ENCODE assay signal across 7 mouse cellular contexts in the genomic region with DNA sequence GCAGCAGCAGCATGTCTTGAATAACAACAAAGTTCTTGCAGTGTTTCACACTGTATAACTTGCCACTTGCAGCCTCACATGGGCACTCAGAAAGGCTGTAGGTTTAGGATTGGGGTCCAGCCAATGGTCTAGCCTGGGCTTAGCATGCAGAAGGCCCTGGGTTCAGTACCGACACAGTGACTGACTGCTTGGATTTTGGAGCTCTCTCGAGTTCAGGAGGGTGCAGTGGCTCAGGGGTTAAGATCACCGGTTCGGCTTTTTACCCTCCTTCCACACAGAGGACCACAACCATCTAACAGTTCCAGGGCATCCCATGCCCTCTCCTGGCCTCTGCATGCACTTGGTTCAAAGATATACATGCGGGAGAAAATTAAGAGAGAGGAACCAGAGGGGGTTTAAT. TPM values are rescaled to one million over a fixed set of nuclear protein-coding genes. Genes with fewer than 3 reads are reported as not detected.
DNase-seq lines count a peak whose midpoint lies in the region; ATAC-seq lines count a peak whose summit lies in the region.

No protein-coding gene starts in this region.

- H3K9ac ChIP-seq in forebrain, embryonic 13.5 days: peak overlapping the region; percentile 93
- H3K9ac ChIP-seq in limb, embryonic 13.5 days: peak overlapping the region; percentile 95
- peak overlapping the region; percentile 82; the same call in 1 of the 2 replicates for H3K9ac ChIP-seq in stomach, embryonic 15.5 days

- H3K4me2 ChIP-seq in forebrain, embryonic 13.5 days: peak overlapping the region; percentile 96
- H3K4me2 ChIP-seq in limb, embryonic 13.5 days (replicated peaks): peak overlapping the region; percentile 99
- peak overlapping the region; percentile 88 for H3K4me2 ChIP-seq in stomach, embryonic 15.5 days

- 25% methylated on average over 5 of the region's 5 CpGs for WGBS in forebrain, embryonic 13.5 days
- 22% methylated on average over 5 of the region's 5 CpGs for WGBS in limb, embryonic 13.5 days
- WGBS in stomach, embryonic 15.5 days: 26% methylated on average over 5 of the region's 5 CpGs

- DNase-seq in adipocyte (ENCODE audit: low spot score): no peak
- no peak for DNase-seq in right cerebral cortex, adult 18-20 months

- no peaks in the 10 kb centered on the region for H3K9me3 ChIP-seq in megakaryocyte, embryonic 14.5 days
- H3K9me3 ChIP-seq in forebrain, embryonic 13.5 days (replicated peaks): no peaks in the 10 kb centered on the region
- no peaks in the 10 kb centered on the region for H3K9me3 ChIP-seq in limb, embryonic 13.5 days
- H3K9me3 ChIP-seq in stomach, embryonic 15.5 days: no peaks in the 10 kb centered on the region

- no peaks in the 10 kb centered on the region for H3K27me3 ChIP-seq in megakaryocyte, embryonic 14.5 days (replicated peaks)
- no peaks in the 10 kb centered on the region for H3K27me3 ChIP-seq in forebrain, embryonic 13.5 days
- H3K27me3 ChIP-seq in limb, embryonic 13.5 days: no peaks in the 10 kb centered on the region
- H3K27me3 ChIP-seq in stomach, embryonic 15.5 days (replicated peaks): no peaks in the 10 kb centered on the region

- peaks cover 42% of the 10 kb centered on the region for H3K36me3 ChIP-seq in megakaryocyte, embryonic 14.5 days (replicated peaks; ENCODE audit: low read length)
- H3K36me3 ChIP-seq in forebrain, embryonic 13.5 days (ENCODE audit: poor library complexity, severe bottlenecking): peaks cover 22% of the 10 kb centered on the region
- peaks cover 32% of the 10 kb centered on the region for H3K36me3 ChIP-seq in limb, embryonic 13.5 days
- peaks cover 3% of the 10 kb centered on the region; the same call in 1 of the 2 replicates for H3K36me3 ChIP-seq in stomach, embryonic 15.5 days

- no peak for ATAC-seq in megakaryocyte, adult 5-6 weeks (ENCODE audit: poor library complexity, severe bottlenecking)
- no peak for ATAC-seq in forebrain, embryonic 13.5 days
- no peak for ATAC-seq in limb, embryonic 13.5 days (ENCODE audit: low FRiP score, low read depth)
- ATAC-seq in stomach, embryonic 15.5 days (ENCODE audit: insufficient read depth, low FRiP score, low read depth): no peak

- H3K27ac ChIP-seq in forebrain, embryonic 13.5 days: peak overlapping the region; percentile 97; the same call in 1 of the 2 replicates
- H3K27ac ChIP-seq in limb, embryonic 13.5 days: no peak overlapping the region; the same call in 1 of the 2 replicates
- peak overlapping the region; percentile 97; the same call in 1 of the 2 replicates for H3K27ac ChIP-seq in stomach, embryonic 15.5 days

- H3K4me3 ChIP-seq in megakaryocyte, embryonic 14.5 days (replicated peaks): peak overlapping the region; percentile 99
- H3K4me3 ChIP-seq in forebrain, embryonic 13.5 days: peak overlapping the region; percentile 88
- H3K4me3 ChIP-seq in limb, embryonic 13.5 days: peak overlapping the region; percentile 88
- H3K4me3 ChIP-seq in stomach, embryonic 15.5 days (replicated peaks): peak overlapping the region; percentile 73

- peaks cover 57% of the 10 kb centered on the region for H3K4me1 ChIP-seq in megakaryocyte, embryonic 14.5 days
- peaks cover 33% of the 10 kb centered on the region for H3K4me1 ChIP-seq in forebrain, embryonic 13.5 days
- peaks cover 35% of the 10 kb centered on the region for H3K4me1 ChIP-seq in limb, embryonic 13.5 days
- H3K4me1 ChIP-seq in stomach, embryonic 15.5 days: peaks cover 25% of the 10 kb centered on the region

RNA-seq across cellular contexts. Expression of gene Pgls, which starts 1.0 kb away (rescaled TPM):
- 330 and 634 TPM in 2 replicates for polyA plus RNA-seq in megakaryocyte, embryonic 14.5 days (2012; ENCODE audit: insufficient read depth, low replicate concordance)
- 65.1 and 73.6 TPM in 2 replicates for total RNA-seq in megakaryocyte, adult 5-6 weeks (2015)
- 50.5 and 78.3 TPM in 2 replicates for total RNA-seq in megakaryocyte, adult 5-6 weeks (2017)
- 201 and 206 TPM in 2 replicates for polyA plus RNA-seq in forebrain, embryonic 13.5 days (2015; fragmentation: Nextera tagmentation; extraction: Ambion mirVana)
- 210 and 212 TPM in 2 replicates for polyA plus RNA-seq in limb, embryonic 13.5 days (2015; fragmentation: Nextera tagmentation; extraction: Ambion mirVana)
- polyA plus RNA-seq in stomach, embryonic 15.5 days (2015; fragmentation: Nextera tagmentation; extraction: Ambion mirVana): 238 and 243 TPM in 2 replicates

RNA-seq across cellular contexts. Expression of gene Fam129c, which starts 6.4 kb away (rescaled TPM):
- 2.5 and 27.1 TPM in 2 replicates for polyA plus RNA-seq in megakaryocyte, embryonic 14.5 days (2012; ENCODE audit: insufficient read depth, low replicate concordance)
- total RNA-seq in megakaryocyte, adult 5-6 weeks (2015): 4.6 and 4.8 TPM in 2 replicates
- total RNA-seq in megakaryocyte, adult 5-6 weeks (2017): 3.6 and 8.6 TPM in 2 replicates
- 5.1 and 6.2 TPM in 2 replicates for polyA plus RNA-seq in forebrain, embryonic 13.5 days (2015; fragmentation: Nextera tagmentation; extraction: Ambion mirVana)
- 4.0 and 5.7 TPM in 2 replicates for polyA plus RNA-seq in limb, embryonic 13.5 days (2015; fragmentation: Nextera tagmentation; extraction: Ambion mirVana)
- 4.3 and 4.7 TPM in 2 replicates for polyA plus RNA-seq in stomach, embryonic 15.5 days (2015; fragmentation: Nextera tagmentation; extraction: Ambion mirVana)

RNA-seq across cellular contexts. Expression of gene Colgalt1, which starts 19.8 kb away (rescaled TPM):
- 14.0 and 14.8 TPM in 2 replicates for polyA plus RNA-seq in megakaryocyte, embryonic 14.5 days (2012; ENCODE audit: insufficient read depth, low replicate concordance)
- 46.8 and 51.2 TPM in 2 replicates for total RNA-seq in megakaryocyte, adult 5-6 weeks (2015)
- total RNA-seq in megakaryocyte, adult 5-6 weeks (2017): 54.8 and 56.8 TPM in 2 replicates
- polyA plus RNA-seq in forebrain, embryonic 13.5 days (2015; fragmentation: Nextera tagmentation; extraction: Ambion mirVana): 37.5 and 39.9 TPM in 2 replicates
- 85.6 and 87.6 TPM in 2 replicates for polyA plus RNA-seq in limb, embryonic 13.5 days (2015; fragmentation: Nextera tagmentation; extraction: Ambion mirVana)
- 70.6 and 75.1 TPM in 2 replicates for polyA plus RNA-seq in stomach, embryonic 15.5 days (2015; fragmentation: Nextera tagmentation; extraction: Ambion mirVana)

RNA-seq across cellular contexts. Expression of gene Slc27a1, which starts 22.3 kb away (rescaled TPM):
- polyA plus RNA-seq in megakaryocyte, embryonic 14.5 days (2012; ENCODE audit: insufficient read depth, low replicate concordance): 1.8 and 16.4 TPM in 2 replicates
- total RNA-seq in megakaryocyte, adult 5-6 weeks (2015): 1.5 and 2.0 TPM in 2 replicates
- total RNA-seq in megakaryocyte, adult 5-6 weeks (2017): 2.8 and 3.9 TPM in 2 replicates
- 59.9 and 61.0 TPM in 2 replicates for polyA plus RNA-seq in forebrain, embryonic 13.5 days (2015; fragmentation: Nextera tagmentation; extraction: Ambion mirVana)
- 52.2 and 52.3 TPM in 2 replicates for polyA plus RNA-seq in limb, embryonic 13.5 days (2015; fragmentation: Nextera tagmentation; extraction: Ambion mirVana)
- 37.1 and 38.8 TPM in 2 replicates for polyA plus RNA-seq in stomach, embryonic 15.5 days (2015; fragmentation: Nextera tagmentation; extraction: Ambion mirVana)

RNA-seq across cellular contexts. Expression of gene Nxnl1, which starts 24.6 kb away (rescaled TPM):
- polyA plus RNA-seq in megakaryocyte, embryonic 14.5 days (2012; ENCODE audit: insufficient read depth, low replicate concordance): not detected in 2 replicates
- total RNA-seq in megakaryocyte, adult 5-6 weeks (2015): not detected in 2 replicates
- 0.11 TPM in 1 of 2 replicates, not detected in the other for total RNA-seq in megakaryocyte, adult 5-6 weeks (2017)
- 0.06 TPM in 1 of 2 replicates, not detected in the other for polyA plus RNA-seq in forebrain, embryonic 13.5 days (2015; fragmentation: Nextera tagmentation; extraction: Ambion mirVana)
- not detected in 2 replicates for polyA plus RNA-seq in limb, embryonic 13.5 days (2015; fragmentation: Nextera tagmentation; extraction: Ambion mirVana)
- polyA plus RNA-seq in stomach, embryonic 15.5 days (2015; fragmentation: Nextera tagmentation; extraction: Ambion mirVana): 0.08 and 0.15 TPM in 2 replicates
